Mouse (Mus musculus): Measurements from ENCODE around the gene Sfxn3. TPM values are rescaled to one million over a fixed set of nuclear protein-coding genes. Genes with fewer than 3 reads are reported as not detected.

Sfxn3 gene
- polyA plus RNA-seq, 1 experiment from 2014 or later, result 21.7 TPM

DNA sequence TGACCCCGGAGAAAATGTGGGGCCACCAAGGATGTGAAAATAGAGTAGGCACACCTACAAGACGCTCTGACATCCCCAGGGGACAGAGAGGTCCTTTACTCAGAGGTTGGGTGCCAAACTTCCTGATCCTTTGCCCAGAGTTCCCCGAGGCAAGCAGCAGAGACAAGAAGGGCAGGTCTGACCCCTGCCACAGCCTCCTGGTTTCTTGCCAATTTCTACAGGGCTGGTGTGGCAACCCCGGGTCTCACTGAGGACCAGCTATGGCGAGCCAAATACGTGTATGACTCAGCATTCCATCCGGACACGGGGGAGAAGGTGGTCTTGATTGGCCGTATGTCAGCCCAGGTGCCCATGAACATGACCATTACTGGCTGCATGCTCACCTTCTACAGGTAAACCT, 2.2 kb downstream of the Sfxn3 start:
- Histone ChIP-seq H3K36me3 (peaks cover 14% of the 10 kb centered on the region; the same call in 1 of the 2 replicates), H3K27me3 (peaks cover 18% of the 10 kb centered on the region; the same call in 1 of the 2 replicates), H3K4me1 (peaks cover 23% of the 10 kb centered on the region), H3K4me3 (no peak overlapping the region), H3K9me3 (no peaks in the 10 kb centered on the region), H3K9ac (no peak overlapping the region), H3K27ac (no peak overlapping the region), H3K4me2 (no peak overlapping the region)
- ATAC-seq (ENCODE audit: borderline replicate concordance, extremely low read depth, low FRiP score, low TSS enrichment), result no peak
- 67% methylated on average over 9 of the region's 9 CpGs for WGBS

DNA sequence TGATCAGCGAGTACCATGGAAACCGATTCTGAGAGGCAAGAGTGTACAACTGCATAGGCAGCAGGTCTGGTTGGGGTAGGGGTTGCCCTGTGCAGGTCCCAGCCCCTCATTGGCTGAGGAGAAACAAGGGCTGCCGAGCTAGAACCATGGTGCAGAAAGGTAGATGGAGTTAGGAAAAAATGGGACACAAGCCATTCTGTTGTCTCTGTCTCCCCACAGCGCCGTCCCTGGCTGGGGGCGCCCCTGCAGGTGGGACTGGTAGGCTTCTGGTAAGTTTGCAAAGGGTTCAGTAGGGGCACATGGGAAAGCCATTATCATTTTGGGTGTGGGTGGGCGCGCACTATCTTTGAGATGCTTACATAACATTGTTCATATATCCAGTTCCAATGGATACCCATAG, 6.1 kb downstream of the Sfxn3 start:
- no peak overlapping the region for H3K4me2 ChIP-seq
- ATAC-seq (ENCODE audit: borderline replicate concordance, extremely low read depth, low FRiP score, low TSS enrichment), result no peak
- peaks cover 17% of the 10 kb centered on the region; the same call in 1 of the 2 replicates for H3K36me3 ChIP-seq
- no peaks in the 10 kb centered on the region for H3K27me3 ChIP-seq
- H3K9ac ChIP-seq, result no peak overlapping the region
- H3K27ac ChIP-seq, result no peak overlapping the region
- peaks cover 20% of the 10 kb centered on the region for H3K4me1 ChIP-seq
- H3K4me3 ChIP-seq, result no peak overlapping the region
- H3K9me3 ChIP-seq, result no peaks in the 10 kb centered on the region
- WGBS, result 86% methylated on average over 8 of the region's 8 CpGs

DNA sequence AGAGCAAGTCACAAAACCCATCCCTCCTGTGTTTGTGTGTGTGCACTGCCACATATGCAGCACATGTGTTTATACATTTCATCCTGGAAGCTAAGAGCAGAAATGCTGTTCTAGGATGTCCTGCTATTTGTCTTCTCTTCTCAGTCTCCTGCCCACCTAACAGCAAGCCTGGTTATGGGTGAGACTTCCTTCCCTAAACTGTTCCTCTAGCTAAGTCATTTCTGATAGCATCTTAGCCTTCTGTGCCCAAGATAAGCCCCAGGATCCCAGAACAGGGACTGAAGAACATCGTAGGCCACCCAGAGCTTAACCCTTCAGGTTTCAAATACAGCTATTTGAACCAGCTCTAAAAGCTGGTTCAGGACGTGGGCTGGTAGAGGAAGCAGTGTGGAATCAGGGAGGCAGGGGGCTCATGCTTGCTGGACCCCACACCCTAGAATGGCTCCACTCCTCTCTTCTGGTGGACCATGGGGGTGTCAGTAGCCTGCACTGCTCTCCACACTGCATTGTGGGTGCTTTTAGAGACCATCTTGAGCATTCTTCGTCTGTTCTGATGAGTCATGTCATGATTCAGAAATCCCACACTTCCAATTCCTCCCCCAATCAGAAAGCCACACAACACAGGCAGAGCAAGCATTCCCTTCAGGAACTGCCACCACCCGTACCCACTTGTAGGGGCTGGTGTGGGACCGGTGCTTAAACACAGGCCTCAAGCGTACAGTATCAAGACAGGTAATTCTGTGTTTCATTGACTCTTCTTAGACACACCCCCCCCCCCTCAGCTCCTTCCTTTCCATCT, 7.8 kb downstream of the Sfxn3 start:
- peaks cover 21% of the 10 kb centered on the region for H3K4me1 ChIP-seq
- no peaks in the 10 kb centered on the region for H3K9me3 ChIP-seq
- ATAC-seq (ENCODE audit: borderline replicate concordance, extremely low read depth, low FRiP score, low TSS enrichment), result no peak
- no peak overlapping the region for H3K4me2 ChIP-seq
- peaks cover 17% of the 10 kb centered on the region; the same call in 1 of the 2 replicates for H3K36me3 ChIP-seq
- 73% methylated on average over 6 of the region's 6 CpGs for WGBS
- no peak overlapping the region for H3K4me3 ChIP-seq
- H3K9ac ChIP-seq, result no peak overlapping the region
- H3K27me3 ChIP-seq, result no peaks in the 10 kb centered on the region
- H3K27ac ChIP-seq, result no peak overlapping the region

DNA sequence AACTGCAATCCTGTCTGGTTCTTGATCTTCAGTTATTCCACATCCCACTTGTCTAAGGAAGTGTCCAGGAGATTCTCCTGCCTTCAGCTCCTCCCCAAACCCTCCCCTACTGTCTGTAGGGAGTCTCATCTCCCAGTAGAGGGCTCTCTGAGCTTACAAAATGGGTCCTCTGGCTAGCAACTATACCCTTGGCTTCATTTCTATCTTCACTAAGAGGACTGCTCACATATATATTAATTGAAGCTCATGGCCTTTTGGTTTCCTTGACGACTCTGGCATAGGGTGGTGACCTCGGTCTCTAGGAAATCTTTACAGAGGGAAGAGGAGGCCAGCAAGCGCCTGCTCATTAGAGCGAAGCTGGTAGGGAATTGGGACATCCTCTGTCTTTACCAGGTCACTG, 9.1 kb downstream of the Sfxn3 start:
- Histone ChIP-seq H3K27ac (no peak overlapping the region), H3K9ac (0 out of 2 replicates have a peak overlapping the region, but pooled peaks have one; percentile 59), H3K4me3 (no peak overlapping the region), H3K36me3 (peaks cover 10% of the 10 kb centered on the region; the same call in 1 of the 2 replicates), H3K9me3 (no peaks in the 10 kb centered on the region), H3K4me2 (peak overlapping the region; percentile 71; the same call in 1 of the 2 replicates), H3K4me1 (peaks cover 21% of the 10 kb centered on the region), H3K27me3 (no peaks in the 10 kb centered on the region)
- WGBS, result 42% methylated on average over 4 of the region's 4 CpGs
- no peak for ATAC-seq (ENCODE audit: borderline replicate concordance, extremely low read depth, low FRiP score, low TSS enrichment)

DNA sequence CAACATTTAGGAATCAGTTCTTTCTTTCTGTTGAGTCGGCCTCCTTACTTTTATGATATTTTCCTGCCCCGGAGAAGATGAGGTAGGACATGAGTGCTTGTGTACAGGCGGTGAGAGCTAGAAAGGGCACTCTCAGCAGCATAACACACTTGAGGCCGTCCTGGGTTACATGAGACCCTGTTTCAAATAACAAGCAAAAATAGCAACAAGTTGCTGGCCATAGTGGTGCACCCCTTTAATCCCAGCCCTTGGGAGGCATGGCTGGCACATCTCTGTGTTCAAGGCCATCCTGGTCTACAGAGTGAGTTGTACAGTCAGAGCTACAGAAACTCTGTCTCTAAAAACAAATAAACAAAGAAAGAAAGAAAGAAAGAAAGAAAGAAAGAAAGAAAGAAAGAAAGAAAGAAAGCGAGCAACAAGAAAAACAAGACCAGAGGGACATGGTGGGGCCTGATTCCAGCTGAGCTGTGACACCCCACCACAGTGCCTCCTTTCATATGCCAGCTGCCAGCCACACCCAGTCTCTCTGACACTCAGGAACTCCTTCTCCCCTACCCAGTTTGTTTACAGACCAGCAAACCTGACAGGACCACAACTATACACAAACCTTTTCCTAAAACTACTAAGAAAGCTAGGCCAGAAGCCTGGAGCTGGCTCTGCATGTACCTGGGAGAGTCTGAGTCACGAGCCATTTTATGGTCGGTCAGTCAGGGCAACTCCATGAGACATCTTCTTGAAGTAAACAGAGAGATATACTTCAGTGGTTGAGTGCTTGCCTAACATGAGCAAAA, 9.8 kb downstream of the Sfxn3 start:
- H3K4me2 ChIP-seq, result peak overlapping the region; percentile 71
- no peaks in the 10 kb centered on the region for H3K27me3 ChIP-seq
- H3K4me3 ChIP-seq, result peak overlapping the region; percentile 53
- H3K27ac ChIP-seq, result peak overlapping the region; percentile 97
- WGBS, result 63% methylated on average over 7 of the region's 7 CpGs
- H3K4me1 ChIP-seq, result peaks cover 21% of the 10 kb centered on the region
- no peak for ATAC-seq (ENCODE audit: borderline replicate concordance, extremely low read depth, low FRiP score, low TSS enrichment)
- peak overlapping the region; percentile 59 for H3K9ac ChIP-seq
- no peaks in the 10 kb centered on the region for H3K9me3 ChIP-seq
- H3K36me3 ChIP-seq, result peaks cover 10% of the 10 kb centered on the region; the same call in 1 of the 2 replicates

DNA sequence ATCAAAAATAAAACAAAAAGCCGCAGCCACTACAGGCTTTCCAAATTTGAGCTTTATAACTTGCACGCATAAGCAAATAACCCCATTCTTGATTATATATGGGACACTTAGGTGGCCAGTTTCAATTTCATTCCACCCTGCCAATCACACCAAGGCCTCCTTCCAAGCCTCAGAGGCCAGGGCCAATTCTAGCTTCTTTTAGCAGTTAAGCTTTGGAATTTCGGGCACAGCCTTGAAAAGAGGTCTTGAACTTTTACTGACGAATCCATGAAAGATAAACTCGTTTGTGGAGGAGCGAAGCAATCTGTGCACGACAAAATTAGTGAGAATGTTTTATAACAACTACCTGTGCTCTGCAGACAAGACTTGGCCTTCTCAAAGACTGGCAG, 10.4 kb downstream of the Sfxn3 start:
- no peaks in the 10 kb centered on the region for H3K9me3 ChIP-seq
- peak overlapping the region; percentile 97 for H3K27ac ChIP-seq
- peak overlapping the region; percentile 59 for H3K9ac ChIP-seq
- H3K4me1 ChIP-seq, result peaks cover 21% of the 10 kb centered on the region
- WGBS, result 27% methylated on average over 7 of the region's 7 CpGs
- peaks cover 4% of the 10 kb centered on the region; the same call in 1 of the 2 replicates for H3K36me3 ChIP-seq
- no peak for ATAC-seq (ENCODE audit: borderline replicate concordance, extremely low read depth, low FRiP score, low TSS enrichment)
- H3K4me3 ChIP-seq, result peak overlapping the region; percentile 53
- H3K27me3 ChIP-seq, result no peaks in the 10 kb centered on the region
- H3K4me2 ChIP-seq, result peak overlapping the region; percentile 71

DNA sequence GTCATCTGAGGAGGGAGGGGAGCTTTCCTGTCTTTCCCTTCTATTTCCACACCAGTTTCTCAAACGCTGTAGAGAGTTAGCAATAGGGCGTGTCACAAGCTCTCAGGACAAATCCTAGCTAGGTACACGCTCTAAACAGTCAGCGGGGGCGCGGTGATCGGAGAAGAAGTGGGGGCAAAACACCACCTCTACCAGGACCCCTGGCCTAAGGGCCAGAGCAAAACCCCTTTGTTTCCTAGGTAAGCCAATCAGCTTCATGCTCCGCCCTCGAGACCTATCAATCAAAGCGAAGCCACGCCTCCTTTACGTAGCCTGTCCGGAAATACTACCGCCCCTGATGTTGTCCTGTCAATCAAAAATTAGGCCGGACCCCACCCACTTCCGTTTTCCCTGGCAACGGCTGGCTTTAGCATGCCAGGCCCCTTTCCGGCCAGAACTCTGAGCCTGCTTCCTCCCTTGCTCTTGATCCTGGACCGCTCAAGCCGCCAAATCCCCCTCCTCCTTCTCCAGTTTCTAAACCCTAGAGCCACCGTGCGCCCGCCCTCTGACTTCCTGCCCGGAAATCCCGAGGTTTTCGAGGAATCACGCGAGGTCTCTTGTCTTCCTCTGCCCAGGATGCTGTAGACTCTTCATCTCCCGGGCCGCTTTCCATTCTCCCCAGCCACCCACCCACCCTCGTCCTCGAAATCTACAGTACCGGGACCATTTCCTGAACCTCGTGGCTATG, 11.0 kb downstream of the Sfxn3 start:
- peak; percentile 94 for ATAC-seq (ENCODE audit: borderline replicate concordance, extremely low read depth, low FRiP score, low TSS enrichment)
- under 1% methylated on average over 34 of the region's 34 CpGs for WGBS

DNA sequence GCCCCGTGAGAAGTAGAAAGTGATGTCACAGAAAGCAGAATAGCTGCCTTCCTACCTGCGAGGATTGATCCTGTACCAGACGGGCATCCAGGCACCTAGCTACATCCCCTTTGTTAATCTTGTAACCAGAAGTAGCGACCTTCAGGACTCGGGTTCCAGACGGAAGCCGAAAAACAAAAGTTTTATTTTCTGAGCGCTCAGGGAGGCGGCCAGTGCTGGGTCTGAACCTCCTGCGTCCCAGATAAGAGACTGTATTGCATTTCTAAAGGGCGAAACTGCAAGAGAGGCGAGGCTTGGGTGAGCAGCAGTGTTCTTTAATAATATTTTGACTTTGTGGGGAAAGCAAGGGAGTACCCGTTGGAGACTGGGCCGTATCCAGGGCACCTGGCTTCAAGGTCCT, 11.5 kb downstream of the Sfxn3 start:
- Histone ChIP-seq H3K4me2 (peak overlapping the region; percentile 71), H3K9ac (peak overlapping the region; percentile 67), H3K9me3 (no peaks in the 10 kb centered on the region), H3K27ac (peak overlapping the region; percentile 97), H3K27me3 (peaks cover 3% of the 10 kb centered on the region), H3K36me3 (0 out of 2 replicates have a peak, but pooled peaks cover 4% of the 10 kb centered on the region), H3K4me1 (peaks cover 21% of the 10 kb centered on the region), H3K4me3 (peak overlapping the region; percentile 53)
- under 1% methylated on average over 14 of the region's 14 CpGs for WGBS
- no peak for ATAC-seq (ENCODE audit: borderline replicate concordance, extremely low read depth, low FRiP score, low TSS enrichment)

More for the DNA sequence above, 11.0 kb downstream of the Sfxn3 start:
- Histone ChIP-seq H3K27me3 (no peaks in the 10 kb centered on the region), H3K4me1 (peaks cover 21% of the 10 kb centered on the region), H3K9me3 (no peaks in the 10 kb centered on the region), H3K4me2 (peak overlapping the region; percentile 71), H3K4me3 (peak overlapping the region; percentile 53), H3K36me3 (0 out of 2 replicates have a peak, but pooled peaks cover 4% of the 10 kb centered on the region), H3K27ac (peak overlapping the region; percentile 97), H3K9ac (peak overlapping the region; percentile 67)

DNA sequence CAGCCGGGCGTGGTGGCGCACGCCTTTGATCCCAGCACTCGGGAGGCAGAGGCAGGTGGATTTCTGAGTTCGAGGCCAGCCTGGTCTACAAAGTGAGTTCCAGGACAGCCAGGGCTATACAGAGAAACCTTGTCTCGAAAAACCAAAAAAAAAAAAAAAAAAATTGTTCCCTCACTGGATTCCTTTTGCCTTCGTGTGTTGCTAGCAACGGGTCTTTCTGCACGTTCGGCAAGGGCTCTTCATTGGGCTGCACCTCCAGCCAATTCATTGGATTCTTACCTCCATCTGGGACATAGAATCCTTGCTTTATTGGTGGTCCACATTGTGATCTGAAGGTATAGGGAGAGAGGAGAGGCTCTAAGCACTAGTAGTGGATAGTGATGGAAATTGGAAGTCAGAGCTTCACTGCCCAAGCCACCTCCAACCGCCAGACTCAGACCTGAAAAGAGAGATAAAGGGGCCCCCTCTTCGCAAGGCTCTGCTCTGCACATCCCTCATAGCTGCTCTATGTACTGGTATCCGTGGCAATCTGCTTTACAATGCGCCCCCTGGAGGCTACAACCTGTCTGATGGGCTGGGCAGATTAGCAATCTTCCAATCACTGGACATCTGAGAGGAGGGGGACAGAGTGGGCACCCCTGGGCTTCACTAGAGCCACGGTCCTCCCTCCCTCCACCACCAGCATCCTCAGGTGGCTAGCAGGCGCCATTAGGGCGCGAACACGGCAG, 16.4 kb downstream of the Sfxn3 start:
- H3K9ac ChIP-seq, result no peak overlapping the region
- H3K9me3 ChIP-seq, result no peaks in the 10 kb centered on the region
- H3K4me1 ChIP-seq, result peaks cover 6% of the 10 kb centered on the region; the same call in 1 of the 2 replicates
- H3K27ac ChIP-seq, result no peak overlapping the region
- peak; percentile 20; the same call in 1 of the 2 replicates for ATAC-seq (ENCODE audit: borderline replicate concordance, extremely low read depth, low FRiP score, low TSS enrichment)
- whole genome bisulfite sequencing, result 42% methylated on average over 19 of the region's 20 CpGs
- H3K4me3 ChIP-seq, result no peak overlapping the region
- peaks cover 50% of the 10 kb centered on the region for H3K27me3 ChIP-seq
- no peaks in the 10 kb centered on the region for H3K36me3 ChIP-seq
- H3K4me2 ChIP-seq, result no peak overlapping the region

DNA sequence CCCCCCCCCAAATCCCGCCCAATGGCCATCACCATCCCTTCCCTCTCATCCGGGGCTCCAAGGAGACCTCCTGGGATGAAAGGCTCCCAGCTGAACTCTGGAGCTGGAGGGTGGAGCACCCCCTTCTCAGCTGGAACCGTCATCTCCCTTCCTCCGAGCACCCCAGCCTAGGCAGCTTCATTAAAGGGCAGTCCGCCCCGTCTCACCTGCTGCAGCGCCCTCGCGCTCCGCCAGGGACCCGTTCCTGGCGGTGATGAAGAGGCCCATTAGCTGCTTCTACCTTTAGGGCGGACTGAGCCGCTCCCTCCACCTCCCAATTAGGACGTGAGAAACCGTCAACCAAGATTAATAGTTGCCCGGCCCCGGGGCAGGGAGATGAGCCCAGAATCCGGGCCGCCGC, 17.9 kb downstream of the Sfxn3 start:
- WGBS, result 5% methylated on average over 21 of the region's 21 CpGs
- Histone ChIP-seq H3K4me3 (no peak overlapping the region), H3K4me1 (no peaks in the 10 kb centered on the region), H3K27ac (no peak overlapping the region), H3K4me2 (no peak overlapping the region), H3K27me3 (peaks cover 54% of the 10 kb centered on the region), H3K36me3 (no peaks in the 10 kb centered on the region), H3K9me3 (no peaks in the 10 kb centered on the region), H3K9ac (no peak overlapping the region)
- ATAC-seq (ENCODE audit: borderline replicate concordance, extremely low read depth, low FRiP score, low TSS enrichment), result no peak

DNA sequence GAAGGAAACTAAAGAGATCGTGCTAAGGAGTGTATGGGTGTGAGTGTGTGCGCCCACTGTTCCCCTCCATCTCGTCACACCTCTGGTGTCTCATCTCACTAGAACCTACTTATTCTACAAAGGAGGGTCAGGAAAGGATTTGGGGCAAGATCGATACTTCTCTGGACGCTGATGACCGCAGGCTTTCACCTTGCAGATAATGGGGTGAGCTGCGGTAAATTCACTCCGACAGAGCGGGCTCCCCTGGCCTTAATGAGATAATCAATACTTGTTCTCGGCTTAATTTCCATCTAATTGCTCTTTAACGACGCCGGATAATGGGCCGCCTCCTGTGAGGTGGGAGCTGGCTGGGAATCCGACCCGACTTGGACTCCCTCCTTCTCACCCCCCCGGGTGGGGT, 19.9 kb downstream of the Sfxn3 start:
- Histone ChIP-seq H3K9me3 (no peaks in the 10 kb centered on the region), H3K4me1 (no peaks in the 10 kb centered on the region), H3K27ac (no peak overlapping the region), H3K4me2 (no peak overlapping the region), H3K36me3 (no peaks in the 10 kb centered on the region), H3K4me3 (no peak overlapping the region), H3K27me3 (peaks cover 54% of the 10 kb centered on the region), H3K9ac (no peak overlapping the region)
- WGBS, result 32% methylated on average over 17 of the region's 17 CpGs
- no peak for ATAC-seq (ENCODE audit: borderline replicate concordance, extremely low read depth, low FRiP score, low TSS enrichment)
